Mouse (Mus musculus) forebrain, postnatal 0 days (tissue): Measurements from ENCODE around the gene Gm7694. TPM values are rescaled to one million over a fixed set of nuclear protein-coding genes. Genes with fewer than 3 reads are reported as not detected.

ENCODE experiments used
- ATAC-seq: fragments of 200-750 bp; cut with Nextera tagmentation; 2 replicates; pipeline ENCODE4 v1.8.0; 2017; ENCODE audit warnings: mild to moderate bottlenecking, moderate library complexity
- DNase-seq: peaks from one replicate; pipeline ENCODE4 v3.0.0-alpha.2; 2015
- H3K27ac ChIP-seq: fragments of 300-500 bp; sonication (generic); 2 replicates; pipeline ENCODE4 v1.5.1; 2014; ENCODE audit warnings: low read depth, mild to moderate bottlenecking, antibody characterized with exemption, low read length, moderate library complexity, mixed read lengths
- H3K27me3 ChIP-seq: fragments of 300-500 bp; sonication (generic); 2 replicates; pipeline ENCODE4 v1.6.1; 2014; ENCODE audit warnings: mild to moderate bottlenecking, low read length, mixed read lengths; ENCODE audit not compliant: insufficient read depth
- H3K36me3 ChIP-seq: fragments of 300-500 bp; sonication (generic); 2 replicates; pipeline ENCODE4 v1.6.1; 2014; ENCODE audit warnings: mild to moderate bottlenecking, moderate library complexity; ENCODE audit not compliant: insufficient read depth
- H3K4me1 ChIP-seq: fragments of 300-500 bp; sonication (generic); 2 replicates; pipeline ENCODE4 v1.6.1; 2014; ENCODE audit warnings: antibody characterized with exemption; ENCODE audit not compliant: insufficient read depth
- H3K4me2 ChIP-seq: fragments of 300-500 bp; sonication (generic); 2 replicates; pipeline ENCODE4 v1.6.1; 2014; ENCODE audit warnings: low read depth, mild to moderate bottlenecking, moderate library complexity
- H3K4me3 ChIP-seq: fragments of 300-500 bp; sonication (generic); 2 replicates; pipeline ENCODE4 v1.5.1; 2014; ENCODE audit warnings: low read depth, low read length, mixed read lengths
- H3K9ac ChIP-seq: fragments of 300-500 bp; sonication (generic); 2 replicates; pipeline ENCODE4 v1.6.1; 2014; ENCODE audit warnings: mild to moderate bottlenecking
- H3K9me3 ChIP-seq: fragments of 300-500 bp; sonication (generic); 2 replicates; pipeline ENCODE4 v1.6.1; 2016; ENCODE audit warnings: low read length
- CTCF ChIP-seq: sonication (generic); IDR thresholded peaks from 2 replicates; pipeline ENCODE4 v1.5.1; 2016; ENCODE audit warnings: antibody characterized with exemption, control low read depth, low read depth
- WGBS: fragments of 180-500 bp; shearing (Covaris S2); extraction: QIAGEN DNeasy Blood & Tissue Kit; methylation state at CpG from one replicate; pipeline ENCODE4 v1.1.7; 2014; 5-methylcytosine and 5-hydroxymethylcytosine counted together
- polyA plus RNA-seq: library from polyadenylated mRNA; unstranded; fragments of >200 nt; fragmentation: Nextera tagmentation; extraction: Ambion mirVana; gene quantifications from 2 replicates; pipeline ENCODE4 v1.2.1, GENCODE M21; 2015
- total RNA-seq: library from RNA; depleted of rRNA; stranded (reverse); fragments of >200 nt; gene quantifications from 2 replicates; pipeline ENCODE4 v1.2.3, GENCODE M21; 2014; rRNA removed

Gene Gm7694
- 1.2 and 2.4 TPM in 2 replicates for total RNA-seq
- 0.39 and 0.85 TPM in 2 replicates for polyA plus RNA-seq

GRCm38 (mm10) chr1:170306232-170306631 is at the start of gene Gm7694:
Gm7694 (minus strand) TSS chr1:170306332.
- no peak within 1 kb of the TSS for H3K4me2 ChIP-seq
- no peaks in the 10 kb centered on the region for H3K4me1 ChIP-seq
- H3K36me3 ChIP-seq, result no peaks in the 10 kb centered on the region
- H3K27ac ChIP-seq, result no peak within 1 kb of the TSS
- DNase-seq (no peak), ATAC-seq (no peak)
- H3K27me3 ChIP-seq, result no peaks in the 10 kb centered on the region
- no peaks in the 10 kb centered on the region for H3K9me3 ChIP-seq
- no peak within 1 kb of the TSS for H3K4me3 ChIP-seq
- 97% methylated on average over 4 of the region's 4 CpGs for WGBS
- TF ChIP-seq CTCF, result no peak
- no peak within 1 kb of the TSS for H3K9ac ChIP-seq

- ATAC-seq, result no peak
- H3K4me3 ChIP-seq, result no peak overlapping the region
- DNase-seq, result no peak
- no peaks in the 10 kb centered on the region for H3K9me3 ChIP-seq
- no peak overlapping the region for H3K27ac ChIP-seq
- 76% methylated on average over 3 of the region's 3 CpGs for WGBS
- no peak for TF ChIP-seq CTCF
- H3K9ac ChIP-seq, result no peak overlapping the region
- H3K27me3 ChIP-seq, result no peaks in the 10 kb centered on the region
- no peaks in the 10 kb centered on the region for H3K4me1 ChIP-seq
- H3K4me2 ChIP-seq, result no peak overlapping the region
- no peaks in the 10 kb centered on the region for H3K36me3 ChIP-seq
Observed at GRCm38 (mm10) chr1:170353335-170353734, 47.2 kb upstream of the Gm7694 start.

DNA sequence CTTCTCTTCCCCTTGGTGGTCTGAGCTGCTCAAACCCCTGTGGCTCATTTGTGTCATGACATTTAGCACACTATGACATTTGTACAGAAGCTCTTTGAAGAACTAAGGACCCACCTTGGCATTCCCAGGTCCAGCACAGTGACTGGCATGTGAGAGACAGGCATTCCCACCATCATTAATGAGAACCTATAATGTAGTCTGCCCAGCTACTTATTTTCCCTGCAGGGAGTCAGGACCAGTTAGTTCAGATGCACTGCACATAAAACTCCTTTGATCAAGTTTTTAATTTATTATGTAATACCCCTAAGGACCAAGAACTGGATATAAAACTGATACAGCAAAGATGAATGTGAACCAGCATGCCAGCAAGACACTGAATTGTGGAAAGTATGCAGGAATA is 44.9 kb upstream of the Gm7694 start:
- Histone ChIP-seq H3K9ac (no peak overlapping the region), H3K27ac (no peak overlapping the region), H3K4me1 (no peaks in the 10 kb centered on the region), H3K4me3 (no peak overlapping the region), H3K4me2 (no peak overlapping the region), H3K36me3 (no peaks in the 10 kb centered on the region), H3K27me3 (no peaks in the 10 kb centered on the region), H3K9me3 (no peaks in the 10 kb centered on the region)
- ATAC-seq (no peak), DNase-seq (no peak)
- TF ChIP-seq CTCF, result no peak

GRCm38 (mm10) chr1:170346266-170346665 is 40.1 kb upstream of the Gm7694 start:
- Histone ChIP-seq H3K4me1 (no peaks in the 10 kb centered on the region), H3K27ac (no peak overlapping the region), H3K9me3 (no peaks in the 10 kb centered on the region), H3K27me3 (no peaks in the 10 kb centered on the region), H3K4me2 (no peak overlapping the region), H3K9ac (no peak overlapping the region), H3K36me3 (no peaks in the 10 kb centered on the region), H3K4me3 (no peak overlapping the region)
- no peak for TF ChIP-seq CTCF
- 65% methylated on average over 3 of the region's 3 CpGs for WGBS
- DNase-seq (no peak), ATAC-seq (no peak)

DNA sequence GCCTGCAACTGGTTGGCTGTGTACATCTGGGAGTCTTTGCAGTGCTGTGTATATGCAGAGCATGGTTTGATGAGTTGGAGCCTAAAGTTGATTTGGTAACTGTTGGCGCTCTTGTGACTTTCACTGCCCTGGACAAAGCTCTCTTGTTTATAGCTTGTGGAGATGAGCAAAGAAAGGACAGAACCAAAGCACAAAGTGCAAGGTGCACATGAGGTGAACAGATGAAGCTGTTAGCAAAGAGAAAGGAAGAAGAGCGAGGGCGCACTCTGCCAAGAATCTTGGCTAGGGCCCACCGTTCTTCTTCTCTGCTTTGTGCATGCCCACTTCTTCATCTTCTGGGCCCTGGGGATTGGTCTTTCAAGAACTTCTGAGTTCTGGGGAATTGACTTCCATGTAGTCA is 37.8 kb upstream of the Gm7694 start:
- H3K4me3 ChIP-seq, result no peak overlapping the region
- no peak for ATAC-seq
- 94% methylated on average over 4 of the region's 4 CpGs for WGBS

GRCm38 (mm10) chr1:170343081-170343480 is 36.9 kb upstream of the Gm7694 start:
- DNase-seq, result no peak
- Histone ChIP-seq H3K9ac (no peak overlapping the region), H3K4me3 (no peak overlapping the region), H3K4me1 (no peaks in the 10 kb centered on the region), H3K9me3 (no peaks in the 10 kb centered on the region), H3K27ac (no peak overlapping the region), H3K27me3 (no peaks in the 10 kb centered on the region), H3K36me3 (0 out of 2 replicates have a peak, but pooled peaks cover under 1% of the 10 kb centered on the region), H3K4me2 (no peak overlapping the region)
- ATAC-seq, result no peak
- WGBS, result 46% methylated on average over 8 of the region's 8 CpGs
- TF ChIP-seq CTCF, result no peak

More for the DNA sequence above, 37.8 kb upstream of the Gm7694 start:
- TF ChIP-seq CTCF, result no peak
- H3K9me3 ChIP-seq, result no peaks in the 10 kb centered on the region
- no peak overlapping the region for H3K4me2 ChIP-seq
- no peaks in the 10 kb centered on the region for H3K36me3 ChIP-seq
- no peak overlapping the region for H3K9ac ChIP-seq
- no peaks in the 10 kb centered on the region for H3K27me3 ChIP-seq
- DNase-seq, result no peak
- no peaks in the 10 kb centered on the region for H3K4me1 ChIP-seq
- H3K27ac ChIP-seq, result no peak overlapping the region

- no peaks in the 10 kb centered on the region for H3K9me3 ChIP-seq
- no peak overlapping the region for H3K27ac ChIP-seq
- no peak overlapping the region for H3K9ac ChIP-seq
- no peak for DNase-seq
- no peak overlapping the region for H3K4me3 ChIP-seq
- no peak overlapping the region for H3K4me2 ChIP-seq
- H3K36me3 ChIP-seq, result 0 out of 2 replicates have a peak, but pooled peaks cover 3% of the 10 kb centered on the region
- 90% methylated on average over 3 of the region's 3 CpGs for WGBS
- ATAC-seq, result no peak
- H3K4me1 ChIP-seq, result no peaks in the 10 kb centered on the region
- no peak for TF ChIP-seq CTCF
- no peaks in the 10 kb centered on the region for H3K27me3 ChIP-seq
Observed at GRCm38 (mm10) chr1:170339943-170340342, 33.8 kb upstream of the Gm7694 start.
